Mouse (Mus musculus): ENCODE measurements at regions not wholly inside any gene's neighbourhood (a gene's known extent, or its start where the extent isn't known, plus 50 kb on each side); places are given as distances from the start of the nearest gene placed in this dataset.

GRCm38 (mm10) chr14:59051478-59051879 lies 91.2 kb downstream of the 1700129C05Rik start:
- TF ChIP-seq CTCF (IDR thresholded peaks at IDR 0.05; ENCODE audit: borderline replicate concordance, insufficient read depth, low read depth, low read length) (no peak), POLR2A (IDR thresholded peaks at IDR 0.05; ENCODE audit: borderline replicate concordance, insufficient read depth, low read length) (no peak)
